ENCODE assay signal across 20 mouse cellular contexts in genomic region chr1:162532330-162532729, GRCm38 (mm10). TPM values are rescaled to one million over a fixed set of nuclear protein-coding genes. Genes with fewer than 3 reads are reported as not detected.
A peak's percentile ranks its signal among the peaks of the same experiment; 100 is the strongest.
DNase-seq lines count a peak whose midpoint lies in the region; ATAC-seq lines count a peak whose summit lies in the region.
"Had no signal": no experiment of that assay in that cellular context is flagged by ENCODE, and none has a peak within 500 bp of the region (broad histone marks: within the 10 kb centered on the region; RNA-seq: fewer than 3 reads in every experiment).

No protein-coding gene starts in this region.

- no peaks in the 10 kb centered on the region for H3K9me3 ChIP-seq in intestine, embryonic 15.5 days
- H3K9me3 ChIP-seq in midbrain, embryonic 11.5 days (ENCODE audit: control insufficient read depth, low read length): peaks cover 2% of the 10 kb centered on the region; the same call in 1 of the 2 replicates
- H3K9me3 ChIP-seq: forebrain, embryonic 15.5 days; heart, embryonic 13.5 days; hindbrain, embryonic 15.5 days had no signal

- no peak overlapping the region for H3K4me3 ChIP-seq in intestine, embryonic 15.5 days (replicated peaks)
- no peak overlapping the region for H3K4me3 ChIP-seq in midbrain, embryonic 11.5 days (ENCODE audit: low read depth, low read length)
- H3K4me3 ChIP-seq: embryonic facial prominence, embryonic 12.5 days; forebrain, embryonic 15.5 days; heart, embryonic 13.5 days; hindbrain, embryonic 15.5 days had no signal

- DNase-seq in adrenal gland, adult 2 months: peak; percentile 9
- DNase-seq in adrenal gland, postnatal 36 days: no peak
- DNase-seq in 3T3-L1 (ENCODE audit: low read depth, low spot score): peak; percentile 26
- peak; percentile 17 for DNase-seq in yolk sac, embryonic 10.5 days (ENCODE audit: low spot score)
- DNase-seq in midbrain, embryonic 11.5 days (ENCODE audit: low spot score, missing footprints): no peak
- no peak for DNase-seq in ovary, postnatal 10 days (ENCODE audit: low spot score)
- DNase-seq: adrenal gland, postnatal 25 days; cerebellum, adult 2 months; cerebellum, postnatal 10 days; gastrocnemius, postnatal 36 days; heart, postnatal 36 days had no signal

- 49% methylated on average over 4 of the region's 4 CpGs for WGBS in intestine, embryonic 15.5 days
- WGBS in midbrain, embryonic 11.5 days: 90% methylated on average over 4 of the region's 4 CpGs

- H3K36me3 ChIP-seq in intestine, embryonic 15.5 days: peaks cover 23% of the 10 kb centered on the region
- H3K36me3 ChIP-seq in midbrain, embryonic 11.5 days (ENCODE audit: control insufficient read depth, insufficient read depth, low read length): peaks cover 29% of the 10 kb centered on the region

- no peaks in the 10 kb centered on the region for H3K27me3 ChIP-seq in intestine, embryonic 15.5 days (replicated peaks)
- no peaks in the 10 kb centered on the region for H3K27me3 ChIP-seq in midbrain, embryonic 11.5 days (ENCODE audit: control insufficient read depth, insufficient read depth, low read length)
- H3K27me3 ChIP-seq: embryonic facial prominence, embryonic 12.5 days; forebrain, embryonic 15.5 days; heart, embryonic 13.5 days; hindbrain, embryonic 15.5 days; Patski had no signal

- no peak overlapping the region for H3K27ac ChIP-seq in intestine, embryonic 15.5 days
- no peak overlapping the region for H3K27ac ChIP-seq in midbrain, embryonic 11.5 days (ENCODE audit: low read depth, low read length)
- H3K27ac ChIP-seq: embryonic facial prominence, embryonic 12.5 days; forebrain, embryonic 15.5 days; heart, embryonic 13.5 days; hindbrain, embryonic 15.5 days had no signal

- H3K4me1 ChIP-seq in intestine, embryonic 15.5 days (replicated peaks): no peaks in the 10 kb centered on the region
- no peaks in the 10 kb centered on the region for H3K4me1 ChIP-seq in midbrain, embryonic 11.5 days (ENCODE audit: control insufficient read depth, insufficient read depth, low read length)
- H3K4me1 ChIP-seq: embryonic facial prominence, embryonic 12.5 days; forebrain, embryonic 15.5 days; heart, embryonic 13.5 days; hindbrain, embryonic 15.5 days had no signal

- no peak overlapping the region for H3K9ac ChIP-seq in intestine, embryonic 15.5 days
- no peak overlapping the region for H3K9ac ChIP-seq in midbrain, embryonic 11.5 days (ENCODE audit: low read length)
- H3K9ac ChIP-seq: embryonic facial prominence, embryonic 12.5 days; forebrain, embryonic 15.5 days; heart, embryonic 13.5 days; hindbrain, embryonic 15.5 days had no signal

- H3K4me2 ChIP-seq in intestine, embryonic 15.5 days (replicated peaks): no peak overlapping the region
- no peak overlapping the region for H3K4me2 ChIP-seq in midbrain, embryonic 11.5 days
- H3K4me2 ChIP-seq: embryonic facial prominence, embryonic 12.5 days; forebrain, embryonic 15.5 days; heart, embryonic 13.5 days; hindbrain, embryonic 15.5 days had no signal

- ATAC-seq in intestine, embryonic 15.5 days: peak; percentile 62
- ATAC-seq in midbrain, embryonic 11.5 days (ENCODE audit: low FRiP score): no peak
- ATAC-seq: activated CD4-positive, CD25-positive, alpha-beta regulatory T cell, adult 4 months; forebrain, embryonic 15.5 days; Patski had no signal

RNA-seq across cellular contexts. Expression of gene Mettl13, which starts 16.0 kb away (rescaled TPM):
- 10 to 100 TPM; 13.2 to 18.3 TPM for total RNA-seq in adrenal gland, adult 2 months (2021)
- polyA plus RNA-seq in adrenal gland, adult 2 months (2012; rRNA removed): 4.7 and 6.2 TPM in 2 replicates
- 10 to 100 TPM; 15.5 to 18.4 TPM for total RNA-seq in adrenal gland, postnatal 36 days (2021)
- polyA plus RNA-seq in intestine, embryonic 15.5 days (2015; fragmentation: Nextera tagmentation; extraction: Ambion mirVana): 21.1 and 22.0 TPM in 2 replicates
- 12.7 and 13.9 TPM in 2 replicates for polyA plus RNA-seq in midbrain, embryonic 11.5 days (2014; fragmentation: Nextera tagmentation; extraction: Ambion mirVana)

RNA-seq across cellular contexts. Expression of gene Vamp4, which starts 38.0 kb away (rescaled TPM):
- total RNA-seq in adrenal gland, adult 2 months (2021): 10 to 100 TPM; 31.1 to 41.2 TPM
- polyA plus RNA-seq in adrenal gland, adult 2 months (2012; rRNA removed): 12.1 and 15.2 TPM in 2 replicates
- 10 to 100 TPM; 41.4 to 41.6 TPM for total RNA-seq in adrenal gland, postnatal 36 days (2021)
- polyA plus RNA-seq in intestine, embryonic 15.5 days (2015; fragmentation: Nextera tagmentation; extraction: Ambion mirVana): 45.1 and 53.4 TPM in 2 replicates
- 64.4 and 68.2 TPM in 2 replicates for polyA plus RNA-seq in midbrain, embryonic 11.5 days (2014; fragmentation: Nextera tagmentation; extraction: Ambion mirVana)

RNA-seq across cellular contexts. Expression of gene Dnm3, which starts 54.5 kb away (rescaled TPM):
- 10 to 100 TPM; 11.6 to 18.1 TPM for total RNA-seq in adrenal gland, adult 2 months (2021)
- 3.3 and 3.8 TPM in 2 replicates for polyA plus RNA-seq in adrenal gland, adult 2 months (2012; rRNA removed)
- 10 to 100 TPM in 1 of 2 experiments, 1 to 10 TPM in 1; 7.9 to 17.7 TPM for total RNA-seq in adrenal gland, postnatal 36 days (2021)
- polyA plus RNA-seq in intestine, embryonic 15.5 days (2015; fragmentation: Nextera tagmentation; extraction: Ambion mirVana): 4.4 and 5.8 TPM in 2 replicates
- polyA plus RNA-seq in midbrain, embryonic 11.5 days (2014; fragmentation: Nextera tagmentation; extraction: Ambion mirVana): 5.6 and 5.9 TPM in 2 replicates
- total RNA-seq: common myeloid progenitor, adult 5-6 weeks; MEL had no signal

Comparison
In these comparisons a context has a peak if more than half of its experiments do, and no peak if none do; other contexts are left out.
1. DNase-seq: peak in adrenal gland, adult 2 months (single experiment), 3T3-L1 (single experiment) and yolk sac, embryonic 10.5 days (single experiment); none in adrenal gland, postnatal 36 days (0 of 2), midbrain, embryonic 11.5 days (single experiment) and ovary, postnatal 10 days (single experiment).